Mouse (Mus musculus) B cell, adult 62 days (primary cell): ENCODE data around the gene Trmt112. TPM values are rescaled to one million over a fixed set of nuclear protein-coding genes. Genes with fewer than 3 reads are reported as not detected.

Experiments used
- total RNA-seq: library from RNA; stranded (reverse); gene quantifications from 4 replicates; pipeline ENCODE4 v1.2.4, GENCODE M21; 2023

Gene Trmt112
- 134 to 168 TPM (median 150 TPM) in 4 replicates for total RNA-seq

GRCm38 (mm10) chr19:6909507-6910289 is at the start of gene Trmt112, which contains the start of gene Prdx5:
Gene Trmt112, plus strand, starts transcription at chr19:6909698.
Gene Prdx5, minus strand, starts transcription at chr19:6910106.

GRCm38 (mm10) chr19:6921647-6922567 is 12.4 kb downstream of the Trmt112 start, which contains the start of gene Esrra:
Gene Esrra, minus strand, starts transcription at chr19:6921813.

GRCm38 (mm10) chr19:6925307-6925573 is 15.7 kb downstream of the Trmt112 start, which contains the start of gene Catsperz:
Gene Catsperz, minus strand, starts transcription at chr19:6925380.

GRCm38 (mm10) chr19:6934195-6934977 is 24.9 kb downstream of the Trmt112 start, which contains the start of gene Kcnk4:
Gene Kcnk4, minus strand, starts transcription at chr19:6934515.

GRCm38 (mm10) chr19:6941372-6942248 is 32.1 kb downstream of the Trmt112 start, which contains the start of gene Bad:
Gene Bad, plus strand, starts transcription at chr19:6941861.

GRCm38 (mm10) chr19:6942249-6942691 is 32.8 kb downstream of the Trmt112 start, which contains the start of gene Gpr137:
Gene Gpr137, minus strand, starts transcription at chr19:6942480.

Other genes starting within 250 kb of the Trmt112 start
- gene Rps6ka4, start 69.1 kb upstream of the Trmt112 start, total RNA-seq = 26.5 to 33.1 TPM (median 30.8 TPM) in 4 replicates
- 19.8 to 33.4 TPM (median 24.6 TPM) in 4 replicates for gene Ccdc88b, start 51.5 kb upstream of the Trmt112 start, total RNA-seq
- 87.1 to 92.5 TPM (median 92.1 TPM) in 4 replicates for gene Prdx5, start 408 bp downstream of the Trmt112 start, total RNA-seq
- 51.8 to 58.5 TPM (median 55.3 TPM) in 4 replicates for gene Esrra, start 12.1 kb downstream of the Trmt112 start, total RNA-seq
- not detected in 4 replicates for gene Catsperz, start 15.7 kb downstream of the Trmt112 start, total RNA-seq
- gene Kcnk4, start 24.8 kb downstream of the Trmt112 start, total RNA-seq = 1.0 TPM in 1 of 4 replicates, not detected in the others
- 9.9 to 10.3 TPM (median 10.1 TPM) in 4 replicates for gene Bad, start 32.2 kb downstream of the Trmt112 start, total RNA-seq
- 17.0 to 21.0 TPM (median 18.9 TPM) in 4 replicates for gene Gpr137, start 32.8 kb downstream of the Trmt112 start, total RNA-seq
- gene Ppp1r14b, start 65.3 kb downstream of the Trmt112 start, total RNA-seq = 65.3 to 101 TPM (median 80.8 TPM) in 4 replicates
- gene Plcb3, start 66.8 kb downstream of the Trmt112 start, total RNA-seq = 14.9 to 17.9 TPM (median 17.1 TPM) in 4 replicates
- 23.9 to 26.2 TPM (median 24.8 TPM) in 4 replicates for gene Fkbp2, start 70.8 kb downstream of the Trmt112 start, total RNA-seq
- 14.5 to 20.1 TPM (median 17.1 TPM) in 4 replicates for gene Vegfb, start 78.0 kb downstream of the Trmt112 start, total RNA-seq
- 23.3 to 28.0 TPM (median 24.6 TPM) in 4 replicates for gene Dnajc4, start 82.9 kb downstream of the Trmt112 start, total RNA-seq
- gene Nudt22, start 86.4 kb downstream of the Trmt112 start, total RNA-seq = 3.6 to 5.8 TPM (median 3.9 TPM) in 4 replicates
- 4.9 to 6.3 TPM (median 5.6 TPM) in 4 replicates for gene Trpt1, start 86.4 kb downstream of the Trmt112 start, total RNA-seq
- 174 to 177 TPM (median 177 TPM) in 4 replicates for gene Fermt3, start 109.8 kb downstream of the Trmt112 start, total RNA-seq
- gene Stip1, start 130.3 kb downstream of the Trmt112 start, total RNA-seq = 97.1 to 124 TPM (median 114 TPM) in 4 replicates
- 5.2 to 8.4 TPM (median 6.8 TPM) in 4 replicates for gene Macrod1, start 147.1 kb downstream of the Trmt112 start, total RNA-seq
- 0.09 TPM in 1 of 4 replicates, not detected in the others for gene Flrt1, start 196.0 kb downstream of the Trmt112 start, total RNA-seq